Mouse (Mus musculus) cerebellum, adult 9-11 months (tissue): Measurements from ENCODE around the gene Ppm1h.
A peak's percentile ranks its signal among the peaks of the same experiment; 100 is the strongest.

ENCODE experiments used
- DNase-seq: peaks from one replicate; pipeline ENCODE4 v3.0.0; 2022

Gene Ppm1h

GRCm38 (mm10) chr10:122819808-122820207, 141.2 kb downstream of the Ppm1h start:
- no peak for DNase-seq

GRCm38 (mm10) chr10:122821549-122821948, 143.0 kb downstream of the Ppm1h start:
- DNase-seq: peak; percentile 77

GRCm38 (mm10) chr10:122823642-122824041, 145.1 kb downstream of the Ppm1h start:
- DNase-seq: no peak

- DNase-seq: no peak
Measured at GRCm38 (mm10) chr10:122826696-122827331, 148.3 kb downstream of the Ppm1h start.

GRCm38 (mm10) chr10:122827719-122828414, 149.3 kb downstream of the Ppm1h start:
- no peak for DNase-seq

- no peak for DNase-seq
Measured at GRCm38 (mm10) chr10:122829801-122830217, 151.2 kb downstream of the Ppm1h start.

- DNase-seq: no peak
Measured at GRCm38 (mm10) chr10:122830638-122831037, 152.1 kb downstream of the Ppm1h start.

GRCm38 (mm10) chr10:122842014-122842413, 163.5 kb downstream of the Ppm1h start:
- peak; percentile 96 for DNase-seq

GRCm38 (mm10) chr10:122842961-122843360, 164.4 kb downstream of the Ppm1h start:
- DNase-seq: no peak

GRCm38 (mm10) chr10:122845471-122845870, 166.9 kb downstream of the Ppm1h start:
- peak; percentile 83 for DNase-seq

- DNase-seq: no peak
Measured at GRCm38 (mm10) chr10:122846476-122846875, 167.9 kb downstream of the Ppm1h start.

GRCm38 (mm10) chr10:122848020-122848457, 169.5 kb downstream of the Ppm1h start:
- DNase-seq: no peak

- DNase-seq: no peak
Measured at GRCm38 (mm10) chr10:122851267-122852160, 173.0 kb downstream of the Ppm1h start.

- no peak for DNase-seq
Measured at GRCm38 (mm10) chr10:122854571-122854970, 176.0 kb downstream of the Ppm1h start.

GRCm38 (mm10) chr10:122855149-122855548, 176.6 kb downstream of the Ppm1h start:
- DNase-seq: no peak

- no peak for DNase-seq
Measured at GRCm38 (mm10) chr10:122856040-122856764, 177.6 kb downstream of the Ppm1h start.

GRCm38 (mm10) chr10:122857155-122857554, 178.6 kb downstream of the Ppm1h start:
- DNase-seq: no peak

- DNase-seq: no peak
Measured at GRCm38 (mm10) chr10:122858904-122859641, 180.5 kb downstream of the Ppm1h start.

- no peak for DNase-seq
Measured at GRCm38 (mm10) chr10:122859642-122859997, 181.1 kb downstream of the Ppm1h start.

- DNase-seq: no peak
Measured at GRCm38 (mm10) chr10:122860076-122860475, 181.5 kb downstream of the Ppm1h start.

- DNase-seq: no peak
Measured at GRCm38 (mm10) chr10:122861696-122862385, 183.3 kb downstream of the Ppm1h start.
